Mouse (Mus musculus) CD4-positive naive resting alpha-beta T cell, adult 57 days (primary cell): ENCODE data around the gene Olfr1104. TPM values are rescaled to one million over a fixed set of nuclear protein-coding genes. Genes with fewer than 3 reads are reported as not detected.

ENCODE experiments used
- total RNA-seq: library from RNA; stranded (reverse); gene quantifications from one replicate; pipeline ENCODE4 v1.2.4, GENCODE M21; 2023

Olfr1104 gene
- not detected for total RNA-seq

DNA sequence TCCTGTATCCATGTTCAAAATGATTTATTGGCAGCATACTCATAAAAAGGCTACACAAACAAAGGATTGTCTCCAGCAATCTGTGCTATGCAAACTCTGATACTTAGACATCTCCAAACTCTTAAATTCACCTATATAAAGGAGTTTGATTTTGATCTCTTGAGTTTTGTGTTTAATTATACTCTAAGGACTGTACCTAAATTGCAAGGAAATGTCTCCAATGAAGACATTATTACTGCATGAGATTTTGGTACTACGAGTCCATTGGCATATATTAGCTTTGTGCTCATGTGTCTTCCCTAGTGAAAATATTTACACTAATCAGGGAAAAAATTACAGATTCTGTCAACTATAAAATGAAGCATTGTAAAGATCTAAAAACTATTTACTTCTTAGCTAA, at the start of gene Olfr1104:
Gene Olfr1104 (minus strand): TSS at position 101 of the 400 bp plus-strand sequence.

DNA sequence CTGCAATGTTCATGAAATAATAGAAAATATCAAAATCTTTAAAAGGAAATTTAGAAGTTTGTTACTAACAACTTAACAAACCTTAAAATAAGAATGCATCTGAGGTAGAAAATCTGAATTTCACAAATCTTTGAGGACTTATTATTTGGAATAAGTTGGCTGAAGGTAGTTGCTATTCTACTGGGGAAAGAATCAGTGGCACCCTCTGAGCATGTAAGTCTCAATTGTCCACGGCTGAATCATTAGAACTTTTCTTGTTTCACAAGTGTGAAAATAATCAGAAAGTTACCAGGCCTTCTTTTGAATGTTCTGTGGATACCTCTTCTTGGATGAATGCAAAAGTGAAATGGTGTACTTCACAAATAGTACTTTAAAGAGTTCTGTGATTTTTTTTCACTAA, 48.8 kb upstream of the Olfr1104 start, which contains the start of gene Olfr1107:
Gene Olfr1107 (minus strand): TSS at position 101 of the 400 bp plus-strand sequence.

DNA sequence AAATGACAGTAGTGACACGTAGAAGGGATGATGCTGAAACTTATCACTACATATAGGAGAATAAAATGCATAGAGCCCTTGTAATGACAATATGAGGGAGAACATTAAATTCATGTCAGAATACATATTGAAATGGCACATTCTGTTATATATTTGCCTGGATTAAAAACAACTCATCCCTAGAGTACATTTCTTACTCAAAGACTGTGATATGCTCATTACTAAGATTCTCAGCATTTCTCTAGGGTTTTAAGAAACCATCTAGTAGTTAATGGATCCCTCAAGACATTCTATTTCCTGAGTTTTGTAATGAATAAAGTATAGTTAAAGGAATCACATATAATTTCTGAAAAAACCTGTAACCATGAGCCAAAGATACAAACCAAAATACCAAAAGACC, 25.3 kb upstream of the Olfr1104 start, which contains the start of gene Olfr1106:
Gene Olfr1106 (minus strand): TSS at position 101 of the 400 bp plus-strand sequence.

DNA sequence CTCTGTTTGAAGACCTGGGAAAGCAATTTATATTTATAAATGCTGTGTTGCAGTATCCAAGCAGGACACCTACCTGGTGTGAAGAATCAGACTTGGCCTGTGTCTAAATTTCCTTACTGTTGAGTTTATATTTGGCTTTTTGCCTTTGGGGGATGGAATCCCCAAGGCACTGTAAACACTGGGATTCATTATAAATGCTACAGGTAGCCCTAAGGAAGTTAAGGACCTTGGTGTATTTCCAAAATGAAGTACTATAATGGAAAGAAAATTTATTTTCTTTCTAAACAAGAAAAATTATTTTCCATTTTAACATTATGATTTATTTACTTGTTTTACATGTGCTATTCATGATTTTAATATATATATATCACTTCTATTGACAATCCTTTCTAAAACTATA, 9.6 kb upstream of the Olfr1104 start, which contains the start of gene Olfr1105:
Gene Olfr1105 (minus strand): TSS at position 101 of the 400 bp plus-strand sequence.

DNA sequence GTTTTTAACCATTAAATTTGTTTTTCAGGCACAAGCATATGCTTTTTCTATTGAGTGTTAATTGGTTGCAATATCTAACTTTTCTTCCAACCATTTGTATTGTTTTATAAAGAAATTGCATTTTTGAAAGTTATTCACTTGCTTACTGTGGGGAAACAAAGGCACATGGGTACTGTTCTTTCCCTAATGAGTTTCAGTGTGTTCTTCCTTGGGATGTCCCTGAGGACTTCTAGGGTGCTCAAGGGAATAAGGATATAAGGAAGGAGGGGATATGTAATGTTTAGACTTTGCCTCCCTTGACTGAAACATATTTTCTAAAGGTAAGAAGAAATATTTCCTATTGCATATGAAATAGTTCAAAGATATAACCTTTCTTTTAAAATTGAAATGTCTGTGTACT, 28.8 kb downstream of the Olfr1104 start, which contains the start of gene Olfr1102:
Gene Olfr1102 (plus strand): TSS at position 301 of the 400 bp plus-strand sequence.

DNA sequence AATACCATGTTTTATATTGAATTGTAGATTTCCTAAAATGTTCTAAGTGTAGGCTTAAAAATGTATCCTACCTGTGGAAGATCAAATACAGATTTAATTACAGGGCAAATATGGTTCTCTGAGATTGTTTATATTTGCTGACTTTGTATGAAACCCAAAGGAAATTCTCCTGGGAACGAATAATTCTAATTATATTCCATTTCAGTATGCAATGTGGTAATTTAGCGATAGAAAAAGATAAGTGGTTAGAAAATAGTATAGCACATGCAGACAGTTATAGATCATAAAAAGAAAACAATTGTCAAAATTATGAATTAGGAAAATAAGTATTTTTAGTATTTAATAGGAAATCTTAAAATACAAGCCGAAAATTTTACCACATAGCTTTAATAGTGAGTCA, 35.8 kb downstream of the Olfr1104 start, which contains the start of gene Olfr1101:
Gene Olfr1101 (minus strand): TSS at position 101 of the 400 bp plus-strand sequence.

DNA sequence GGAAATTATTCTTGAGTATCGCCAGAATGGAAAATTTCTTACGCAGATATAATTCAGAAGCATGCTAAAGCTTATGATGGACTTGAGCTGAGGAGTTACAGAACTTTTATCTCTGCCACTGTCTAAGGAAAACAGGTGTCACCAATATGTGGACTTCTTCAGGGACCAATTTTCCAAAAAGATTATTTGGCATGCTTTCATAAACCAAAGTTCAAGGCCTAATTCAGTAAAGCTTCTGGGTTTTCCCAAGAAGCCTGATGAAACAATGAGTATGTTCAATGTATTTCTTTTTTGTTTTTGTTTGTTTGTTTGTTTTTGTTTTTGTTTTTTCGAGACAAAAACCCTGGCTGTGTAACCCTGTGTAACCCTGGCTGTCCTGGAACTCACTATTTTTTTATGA, 47.0 kb downstream of the Olfr1104 start, which contains the start of gene Olfr1100:
Gene Olfr1100 (minus strand): TSS at position 101 of the 400 bp plus-strand sequence.

Other genes starting within 250 kb of the Olfr1104 start
- not detected for gene Olfr1093, start 244.6 kb downstream of the Olfr1104 start, total RNA-seq
- not detected for gene Olfr141, start 217.1 kb downstream of the Olfr1104 start, total RNA-seq
- gene Olfr1094, start 202.4 kb downstream of the Olfr1104 start, total RNA-seq, result not detected
- not detected for gene Olfr1095, start 175.4 kb downstream of the Olfr1104 start, total RNA-seq
- not detected for gene Gm13723, start 152.3 kb downstream of the Olfr1104 start, total RNA-seq
- gene Olfr1097, start 134.9 kb downstream of the Olfr1104 start, total RNA-seq, result not detected
- not detected for gene Olfr1098, start 102.5 kb downstream of the Olfr1104 start, total RNA-seq
- not detected for gene Olfr1099, start 66.4 kb downstream of the Olfr1104 start, total RNA-seq
- gene Olfr1100, start 47.1 kb downstream of the Olfr1104 start, total RNA-seq, result not detected
- not detected for gene Olfr1101, start 35.9 kb downstream of the Olfr1104 start, total RNA-seq
- gene Olfr1102, start 28.7 kb downstream of the Olfr1104 start, total RNA-seq, result not detected
- gene Olfr1105, start 9.5 kb upstream of the Olfr1104 start, total RNA-seq, result not detected
- not detected for gene Olfr1106, start 25.2 kb upstream of the Olfr1104 start, total RNA-seq
- gene Olfr1107, start 48.7 kb upstream of the Olfr1104 start, total RNA-seq, result not detected
- gene Olfr1109, start 68.9 kb upstream of the Olfr1104 start, total RNA-seq, result not detected
- not detected for gene Olfr259, start 87.5 kb upstream of the Olfr1104 start, total RNA-seq
- gene Olfr1110, start 113.2 kb upstream of the Olfr1104 start, total RNA-seq, result not detected
- gene Olfr1111, start 125.5 kb upstream of the Olfr1104 start, total RNA-seq, result not detected
- gene Olfr1112, start 160.7 kb upstream of the Olfr1104 start, total RNA-seq, result not detected
- gene Olfr1113, start 181.9 kb upstream of the Olfr1104 start, total RNA-seq, result not detected
- not detected for gene Olfr1115, start 220.9 kb upstream of the Olfr1104 start, total RNA-seq
- gene Olfr1116, start 240.5 kb upstream of the Olfr1104 start, total RNA-seq, result not detected